Mouse (Mus musculus) telencephalon, adult 2 months (tissue): Measurements from ENCODE around the gene Mrgbp.

ENCODE experiments used
- DNase-seq: peaks from one replicate; pipeline ENCODE4 v3.0.0-alpha.2; 2011; ENCODE audit warnings: low read depth, low spot score

Mrgbp gene

DNA sequence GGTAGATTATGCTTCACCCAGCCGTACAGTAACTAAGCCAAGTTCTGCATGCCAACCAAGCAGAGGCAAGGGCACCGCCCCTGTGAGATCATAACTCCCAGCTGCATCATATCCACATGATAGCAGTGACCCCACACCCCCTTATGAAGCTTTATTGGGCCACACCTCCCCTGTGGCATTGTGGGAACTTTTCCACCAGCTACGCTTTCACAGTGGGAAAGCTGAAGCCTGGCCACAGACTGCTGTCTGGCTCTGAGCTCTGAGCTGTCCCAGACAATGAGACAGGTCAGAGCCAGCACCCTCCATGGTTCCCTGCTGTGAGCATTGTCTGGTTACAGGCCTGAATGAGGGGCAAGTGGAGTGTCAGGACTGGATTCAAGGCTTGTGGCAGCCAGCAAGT lies at the start of gene Mrgbp:
Gene Mrgbp, plus strand, starts transcription at position 303 of the 400 bp plus-strand sequence.
- DNase-seq = no peak

DNA sequence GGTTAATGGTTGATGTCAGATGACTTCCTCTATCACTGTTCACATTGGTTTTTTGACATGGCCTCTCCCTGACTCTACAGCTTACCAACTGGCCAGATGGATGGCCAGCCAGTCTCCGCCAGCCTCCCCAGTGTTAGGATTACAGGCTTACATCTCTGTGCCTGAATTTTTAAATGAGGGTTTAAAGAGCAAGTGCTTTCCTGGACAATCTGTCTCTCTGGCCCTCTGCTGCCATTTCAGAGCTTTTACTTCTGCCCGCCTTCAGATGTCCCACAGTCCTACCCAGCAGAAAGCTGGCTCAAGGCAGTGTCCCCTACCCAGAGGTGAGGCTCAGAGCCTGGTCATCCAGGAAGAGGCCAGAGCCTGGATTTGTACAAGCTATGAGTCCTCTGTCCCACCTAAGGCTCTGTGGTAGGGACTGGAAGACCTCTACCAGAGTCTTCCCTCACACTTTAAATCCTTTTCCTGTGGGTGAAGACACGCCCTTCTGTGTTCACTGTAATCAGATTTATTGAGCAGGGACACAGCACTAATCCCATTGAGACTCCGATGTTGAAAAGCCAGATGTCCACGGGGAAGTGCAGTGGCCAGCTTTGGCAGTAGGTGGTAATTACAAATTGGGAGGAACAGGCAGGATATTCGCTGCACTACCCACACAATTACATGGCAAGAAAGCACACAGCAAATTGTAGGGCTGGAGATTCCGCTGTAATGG lies 49.3 kb upstream of the Mrgbp start:
- DNase-seq = no peak

DNA sequence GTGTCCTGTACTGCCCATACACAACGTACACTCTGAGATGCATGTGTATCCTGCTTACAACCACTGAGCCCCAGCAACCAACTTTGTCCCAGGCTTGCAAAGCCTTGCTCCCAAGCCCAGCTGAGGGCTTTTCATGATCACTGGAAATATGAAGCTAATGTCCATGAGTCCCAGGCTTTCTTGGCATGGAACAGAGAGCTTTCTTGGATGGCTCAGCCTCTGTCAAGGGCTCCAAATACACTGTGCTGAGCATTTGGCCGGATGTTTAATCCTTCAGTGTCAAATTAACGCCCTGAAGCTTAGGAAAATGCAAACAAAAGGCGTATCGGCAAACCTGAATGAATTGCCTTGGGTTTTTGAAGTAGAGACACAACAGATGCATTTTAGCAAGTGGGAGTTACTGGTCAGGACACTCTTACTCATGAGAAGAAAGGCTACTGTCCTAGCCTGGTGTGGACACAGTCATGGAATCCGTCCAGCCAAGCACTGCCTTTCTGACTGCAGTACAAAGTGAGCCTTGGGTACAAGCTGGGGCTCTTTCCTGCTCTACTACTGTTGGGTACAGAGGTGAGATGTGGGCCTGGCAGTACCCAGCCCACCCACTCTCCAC lies 48.6 kb upstream of the Mrgbp start:
- DNase-seq = no peak

DNA sequence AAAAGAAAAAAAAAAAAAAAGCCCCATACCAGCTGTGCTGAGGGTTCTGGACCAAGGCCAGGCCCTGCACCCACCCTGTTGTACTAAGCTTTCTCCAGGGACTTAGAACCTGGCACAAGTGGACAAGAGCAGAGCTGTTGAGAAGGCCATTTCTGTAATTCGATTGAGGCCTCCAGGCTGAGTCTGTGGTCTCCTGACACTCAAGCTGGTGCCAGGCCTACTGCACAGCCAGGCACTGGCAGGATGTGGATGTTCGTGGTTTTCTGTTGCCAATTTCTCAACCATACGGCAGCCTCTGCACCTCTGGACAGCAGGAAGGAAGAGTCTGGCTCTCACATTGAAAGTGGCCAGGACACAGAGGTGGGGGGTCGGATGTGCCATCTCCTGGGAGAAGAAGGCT lies 47.9 kb upstream of the Mrgbp start:
- no peak for DNase-seq

DNA sequence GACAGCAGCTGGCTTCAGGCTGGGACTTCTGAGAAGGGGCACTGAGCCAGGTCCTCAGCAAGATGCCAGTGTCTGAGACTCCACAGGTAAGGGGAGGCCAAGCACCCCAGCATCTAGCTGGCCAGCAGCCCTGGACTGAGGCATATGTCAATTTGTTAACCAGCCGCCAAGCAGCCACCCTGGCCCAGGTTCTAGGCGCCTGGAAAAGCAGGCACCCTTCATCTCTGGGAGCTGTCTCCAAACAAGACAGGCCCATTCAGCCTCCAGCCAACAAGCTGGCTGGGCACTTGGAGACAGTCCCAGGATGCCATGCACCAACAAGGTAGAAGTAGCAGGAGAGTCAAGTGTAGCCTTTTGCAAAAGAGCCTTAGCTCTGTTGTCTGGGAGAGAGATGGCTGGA lies 37.4 kb upstream of the Mrgbp start:
- no peak for DNase-seq

DNA sequence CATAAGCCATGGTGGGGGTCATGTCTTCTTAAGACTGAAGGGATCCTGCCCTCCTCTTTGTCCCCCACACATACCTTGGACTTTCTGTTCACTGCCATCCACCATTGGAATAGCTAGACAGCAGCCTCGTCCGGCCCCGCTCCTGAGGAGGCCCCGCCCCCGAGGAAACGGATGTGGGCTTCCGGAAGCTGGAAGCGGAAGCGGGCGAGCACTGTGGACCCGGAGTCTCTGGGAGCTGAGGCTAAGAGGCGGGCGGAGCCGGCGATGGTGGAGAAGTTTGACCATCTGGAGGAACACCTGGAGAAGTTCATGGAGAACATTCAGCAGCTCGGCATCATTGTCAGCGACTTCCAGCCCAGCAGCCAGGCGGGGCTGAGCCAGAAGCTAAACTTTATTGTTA lies 36.1 kb upstream of the Mrgbp start:
- DNase-seq = no peak

DNA sequence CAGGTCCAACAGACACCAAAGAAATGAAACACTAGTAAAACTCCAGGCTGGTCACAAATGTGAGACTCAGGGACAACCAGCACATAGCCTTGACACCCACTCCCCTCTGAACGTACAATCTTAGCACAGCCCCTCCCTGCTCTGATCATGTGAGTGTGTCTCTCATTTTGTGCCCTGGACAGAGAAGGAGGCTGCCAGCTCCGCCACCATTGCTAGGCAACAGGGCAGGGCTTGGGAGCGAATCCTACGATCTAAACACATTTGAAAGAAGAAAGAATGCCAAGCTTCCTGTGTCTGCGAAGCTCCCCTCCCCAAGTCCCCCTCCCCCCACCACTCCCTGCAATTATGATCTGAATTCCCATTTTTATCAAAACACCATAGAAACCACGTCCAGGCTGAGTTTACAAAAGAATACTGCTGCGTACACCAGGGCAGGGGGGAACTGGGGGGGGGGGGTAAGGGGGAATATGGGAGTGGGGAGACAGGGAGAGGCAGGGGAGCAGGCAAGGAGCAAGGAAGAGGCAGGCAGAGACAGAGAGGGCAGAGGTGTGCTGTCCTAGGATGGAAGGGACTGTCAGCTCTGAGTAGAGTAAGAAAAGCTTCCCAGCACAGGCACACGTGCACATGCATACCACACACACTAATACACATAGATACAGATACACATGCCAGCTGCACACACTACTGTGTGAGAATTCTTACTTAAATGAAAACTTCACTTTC lies 33.6 kb upstream of the Mrgbp start:
- no peak for DNase-seq

DNA sequence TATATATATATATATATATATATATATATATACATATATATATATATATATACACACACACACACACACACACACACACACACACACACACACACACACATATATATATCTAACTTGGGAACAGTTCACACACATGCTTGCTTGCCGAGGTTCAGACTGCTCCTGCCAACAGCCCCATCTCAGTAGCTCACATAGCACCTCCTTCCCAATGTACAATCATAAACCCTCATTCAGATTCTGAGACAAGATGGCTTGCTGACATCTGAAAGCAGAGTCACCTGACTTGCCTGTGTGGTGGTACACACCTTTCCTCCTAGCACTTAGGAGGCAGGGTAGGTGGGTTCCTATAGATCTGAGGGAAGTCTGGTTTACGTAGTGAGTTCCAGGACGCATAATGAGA lies 28.8 kb upstream of the Mrgbp start:
- DNase-seq = no peak

DNA sequence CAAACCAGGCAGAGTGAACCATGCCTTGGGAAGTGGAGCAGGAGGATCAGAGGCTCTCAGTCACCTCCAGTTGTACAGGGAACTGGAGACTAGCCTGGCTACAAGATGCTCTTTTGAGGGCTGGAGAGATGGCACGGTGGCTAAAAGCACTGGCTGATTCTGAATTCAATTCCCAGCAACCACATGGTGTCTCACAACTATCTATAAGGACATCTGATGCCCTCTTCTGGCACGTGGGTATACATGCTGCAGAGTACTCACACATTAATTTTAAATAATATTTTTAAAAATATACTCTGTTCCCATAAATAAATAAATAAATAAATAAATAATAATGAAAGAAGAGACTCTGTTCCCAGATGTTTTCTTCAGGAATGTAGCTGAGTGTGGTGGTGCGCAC lies 25.9 kb upstream of the Mrgbp start:
- no peak for DNase-seq

DNA sequence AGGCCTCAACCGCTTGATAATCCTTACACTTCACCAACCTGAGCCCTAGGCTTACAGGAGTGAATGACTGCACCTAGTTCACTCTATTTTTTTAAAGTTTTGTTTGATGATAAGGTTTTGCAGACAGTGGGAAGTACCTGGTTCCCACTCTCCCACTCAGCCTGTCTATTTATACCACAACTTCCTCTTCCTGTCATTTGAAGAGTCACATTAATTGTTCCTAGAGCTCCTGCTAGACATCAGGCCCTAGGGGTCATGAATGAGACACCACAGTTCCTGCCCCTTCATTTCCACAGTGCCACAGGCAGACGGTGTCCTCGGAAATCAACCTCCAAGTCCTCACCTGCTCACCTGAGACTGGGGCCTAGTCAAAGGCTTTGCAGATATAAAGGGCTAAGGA lies 24.6 kb upstream of the Mrgbp start:
- DNase-seq = no peak

DNA sequence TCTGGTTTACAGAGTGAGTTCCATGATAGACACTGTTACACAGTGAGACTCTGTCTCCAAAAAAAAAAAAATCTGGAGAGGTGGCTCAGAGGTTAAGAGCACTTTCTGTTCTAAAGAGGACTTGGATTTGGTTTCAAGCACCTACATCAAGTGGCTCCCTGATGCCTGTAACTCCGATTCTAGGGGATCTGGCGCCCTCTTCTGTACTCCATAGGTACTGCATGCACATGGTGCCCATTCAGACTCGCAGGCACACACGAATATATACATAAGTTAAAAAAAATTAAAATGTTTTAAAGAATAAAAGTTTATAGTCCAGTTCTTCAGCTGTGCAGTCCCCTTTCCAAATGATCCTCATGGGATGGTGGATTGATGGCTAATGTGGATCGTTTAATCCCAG lies 20.9 kb upstream of the Mrgbp start:
- DNase-seq = no peak

DNA sequence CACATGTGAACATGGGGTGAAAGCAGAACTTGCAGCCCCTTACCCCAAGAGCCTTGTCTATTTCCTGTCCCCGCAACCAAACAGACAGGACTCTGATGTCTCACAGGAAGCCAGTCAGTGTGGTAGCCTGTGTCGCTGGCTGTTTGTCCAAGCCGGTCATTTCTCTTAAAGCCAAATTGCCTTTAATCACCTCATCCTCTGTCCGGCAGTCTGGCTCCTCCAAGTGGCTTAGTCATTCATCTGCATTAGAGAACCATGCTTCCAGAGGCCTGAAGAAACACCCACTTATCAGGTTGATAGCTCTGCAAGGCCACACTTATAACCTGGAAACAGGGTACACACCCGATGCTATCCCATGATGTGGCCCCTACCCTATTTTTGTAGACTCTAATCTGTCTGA lies 19.0 kb upstream of the Mrgbp start:
- no peak for DNase-seq

DNA sequence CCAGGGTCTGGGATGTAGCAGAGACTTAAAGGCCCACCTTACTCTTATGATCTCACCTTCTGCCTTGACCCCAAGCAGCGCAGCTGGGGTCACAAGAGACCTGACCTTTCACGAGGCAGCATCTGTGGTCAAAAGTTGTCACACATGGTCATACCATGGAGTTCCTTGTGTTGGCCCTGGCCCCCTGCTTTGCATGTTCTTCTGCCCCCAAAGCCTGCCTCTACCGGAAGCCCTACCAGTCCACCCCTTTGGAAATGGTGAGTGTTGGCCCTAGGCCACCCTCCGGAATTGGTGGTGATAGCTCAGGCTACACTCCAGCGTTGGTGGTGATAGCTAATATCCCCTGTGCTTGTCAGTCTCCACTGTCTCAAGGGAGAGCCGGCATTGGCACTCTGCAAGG lies 17.8 kb upstream of the Mrgbp start:
- no peak for DNase-seq

DNA sequence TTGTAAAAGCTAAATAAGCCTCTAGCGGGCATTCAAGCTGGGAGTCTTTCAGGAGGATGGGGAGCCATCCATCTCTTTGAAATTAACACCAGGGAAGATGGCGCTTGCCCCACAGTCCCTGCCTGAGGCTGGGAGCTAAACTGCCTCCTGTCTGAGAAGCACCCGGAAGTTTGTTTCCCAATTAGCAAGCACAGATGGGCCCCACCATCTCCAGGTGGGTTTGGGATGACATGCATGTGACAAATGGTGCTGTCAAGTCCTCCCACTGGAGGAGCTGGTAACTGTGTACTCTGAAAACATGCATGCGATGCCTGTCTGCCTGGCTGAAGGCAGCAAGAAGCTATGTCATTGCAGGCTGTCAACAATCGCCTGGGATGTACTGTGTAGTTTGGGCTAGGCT lies 17.3 kb upstream of the Mrgbp start:
- DNase-seq = no peak

DNA sequence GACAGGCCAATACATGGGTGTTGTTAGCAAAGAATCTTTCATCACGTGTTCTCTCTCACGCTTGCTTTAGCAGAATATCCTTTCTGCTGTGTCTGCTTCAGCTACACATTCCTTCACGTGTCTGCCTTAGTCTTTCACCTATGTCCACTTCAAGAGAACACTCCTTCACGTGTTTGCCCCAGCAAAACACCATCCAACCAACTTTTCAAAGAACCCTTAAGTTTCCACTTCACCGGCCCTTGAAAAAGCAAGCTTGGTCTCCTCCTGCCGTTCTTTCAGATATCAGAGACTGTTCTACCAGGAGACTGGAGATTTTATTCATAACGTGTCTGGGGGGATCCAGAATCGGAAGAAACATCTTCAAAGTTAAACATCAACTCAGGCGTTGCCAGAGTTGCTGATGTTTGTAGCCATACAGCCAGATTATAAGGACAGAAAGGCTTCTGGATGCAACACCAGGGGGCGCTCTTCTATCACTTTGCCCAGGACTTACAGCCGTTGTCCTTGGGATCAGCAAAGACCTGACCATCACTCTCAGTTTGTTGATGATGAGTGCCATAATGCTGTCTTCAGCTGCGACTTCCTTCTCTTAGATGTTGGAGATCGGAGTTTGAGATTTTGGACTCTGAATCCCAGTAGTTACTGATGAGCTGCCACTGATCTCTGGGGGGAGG lies 14.7 kb upstream of the Mrgbp start:
- no peak for DNase-seq

DNA sequence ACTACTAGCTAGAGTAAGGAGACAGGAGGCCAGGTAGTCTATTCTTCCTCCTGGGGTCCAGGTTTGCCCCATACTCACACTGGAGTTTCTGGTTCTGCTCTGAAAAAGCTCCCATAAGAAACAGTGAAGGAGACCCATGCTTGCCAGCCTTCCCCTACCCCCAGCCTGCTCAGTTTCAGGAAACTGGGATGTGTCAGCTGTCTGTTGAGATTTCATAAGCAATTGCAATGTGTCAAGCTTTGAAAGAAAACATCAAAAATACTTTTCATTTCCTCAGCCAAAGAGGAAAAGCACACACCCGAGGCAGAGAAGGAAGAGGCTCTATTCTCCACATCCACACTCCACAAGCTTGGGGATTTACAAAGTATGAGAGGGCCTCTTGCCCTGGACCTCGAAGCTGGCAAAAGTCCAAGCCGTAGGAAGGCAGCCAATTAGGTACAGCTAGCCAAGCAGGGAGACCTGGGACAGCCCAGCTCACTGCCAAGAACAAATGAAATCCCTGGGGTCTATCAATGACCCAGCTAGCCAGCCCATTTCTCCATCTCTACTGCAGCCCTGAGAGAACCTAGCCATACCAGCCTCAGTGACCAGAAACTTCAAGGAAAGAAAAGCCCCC lies 12.0 kb upstream of the Mrgbp start:
- no peak for DNase-seq

DNA sequence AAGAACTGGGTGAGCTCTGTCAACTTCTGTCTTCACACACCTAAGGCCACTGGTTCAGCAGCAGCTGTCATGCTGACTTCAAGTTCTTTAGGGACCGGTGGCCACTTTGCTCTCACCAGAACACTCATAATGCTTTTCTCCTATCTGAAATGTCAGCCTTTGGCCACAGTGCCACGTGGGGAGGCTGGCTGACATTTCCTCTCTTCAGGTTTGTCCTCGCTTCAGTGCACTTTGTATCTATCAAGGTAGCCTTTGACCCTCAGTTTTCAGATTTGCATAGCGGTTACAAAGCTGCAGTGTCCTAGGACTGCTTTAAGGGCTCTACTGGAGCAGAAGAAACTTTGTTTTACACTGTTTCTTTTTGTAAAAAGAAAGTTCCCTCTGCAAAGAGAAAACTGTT lies 4.6 kb upstream of the Mrgbp start:
- no peak for DNase-seq

DNA sequence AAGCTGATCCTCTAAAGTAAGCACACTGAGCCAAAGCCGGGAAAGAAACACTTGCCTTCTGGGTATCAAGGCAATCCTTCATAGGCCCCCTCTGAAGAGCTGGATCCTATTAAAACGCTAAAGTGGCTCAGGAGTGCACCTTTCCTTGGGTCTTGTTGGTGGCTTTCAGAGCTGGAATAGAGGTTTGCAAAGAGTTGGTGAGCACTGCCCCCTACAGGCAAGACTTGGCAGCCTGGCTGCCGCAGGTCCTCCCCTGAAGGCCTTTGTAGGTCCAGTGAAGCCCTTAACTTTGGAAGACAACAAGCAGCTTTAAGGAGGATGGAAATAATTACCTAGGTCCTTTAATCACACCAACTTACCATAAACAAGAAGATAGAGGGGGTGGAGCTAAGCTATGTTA lies 2.4 kb upstream of the Mrgbp start:
- no peak for DNase-seq

DNA sequence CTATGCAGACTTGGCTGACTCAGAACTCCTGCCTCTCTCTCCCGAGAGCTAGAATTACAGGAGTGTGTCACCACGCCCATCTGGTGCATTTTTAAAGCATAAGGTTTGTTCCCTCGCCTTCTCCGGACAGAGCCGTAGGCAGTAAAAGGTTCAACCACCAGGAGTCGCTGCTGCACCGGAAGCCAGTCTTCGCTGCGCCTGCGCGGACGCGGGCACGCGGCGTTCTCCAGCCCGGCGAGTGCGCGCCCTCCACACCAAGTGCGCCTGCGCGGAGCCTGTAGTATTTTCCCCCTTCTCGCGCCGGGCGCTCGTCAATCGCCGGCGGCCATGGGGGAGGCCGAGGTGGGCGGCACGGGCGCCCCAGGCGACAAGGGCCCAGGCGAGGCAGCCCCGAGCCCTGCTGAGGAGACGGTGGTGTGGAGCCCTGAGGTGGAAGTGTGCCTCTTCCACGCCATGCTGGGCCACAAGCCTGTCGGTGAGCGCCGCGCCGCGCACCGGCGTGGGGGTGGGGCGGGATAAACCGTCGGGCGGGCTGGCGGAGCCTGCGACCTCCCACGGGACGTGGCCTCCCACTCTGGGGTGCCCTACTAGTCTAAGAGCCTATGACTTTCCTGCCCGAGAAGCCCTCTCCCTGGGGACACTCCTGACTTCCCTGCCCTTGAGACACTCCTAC lies 1.5 kb downstream of the Mrgbp start:
- peak; percentile 85 for DNase-seq

DNA sequence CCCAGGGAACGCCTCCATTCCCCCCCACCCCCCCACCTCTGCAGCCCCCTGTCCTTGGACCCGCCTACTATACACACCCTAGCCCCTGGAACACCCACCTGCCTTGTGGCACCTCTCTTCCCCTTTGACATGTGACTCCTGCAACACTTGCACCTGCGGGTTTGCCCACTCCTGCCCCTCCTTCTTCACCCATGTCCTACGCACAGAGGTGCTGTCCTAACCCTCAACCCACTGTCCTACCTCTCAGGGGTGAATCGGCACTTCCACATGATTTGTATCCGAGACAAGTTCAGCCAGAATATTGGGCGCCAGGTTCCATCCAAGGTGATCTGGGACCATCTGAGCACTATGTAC lies 2.0 kb downstream of the Mrgbp start:
- no peak for DNase-seq

DNA sequence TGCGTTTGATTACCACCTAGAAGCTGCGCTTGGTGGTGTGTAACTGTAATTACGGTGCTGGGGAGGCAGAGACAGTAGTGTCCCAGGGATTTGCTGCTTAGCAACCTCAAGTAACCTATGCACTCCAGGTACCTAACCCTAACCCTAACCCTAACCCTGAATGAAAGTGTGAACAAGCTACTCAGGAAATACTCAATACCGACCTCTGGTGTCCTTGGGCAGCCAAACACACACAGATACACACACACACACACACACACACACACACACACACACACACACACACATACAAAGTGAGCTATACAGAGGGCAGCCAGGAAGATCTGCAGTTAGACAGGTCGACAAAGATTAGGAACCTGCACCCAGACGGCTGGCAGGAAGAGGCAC lies 7.6 kb downstream of the Mrgbp start:
- no peak for DNase-seq
